Mouse (Mus musculus) CH12.LX (cell line): ENCODE data around the gene Apol7a. TPM values are rescaled to one million over a fixed set of nuclear protein-coding genes. Genes with fewer than 3 reads are reported as not detected.

Source experiments
- DNase-seq: peaks from one replicate; pipeline ENCODE4 v3.0.0-alpha.2; 2013; ENCODE audit errors: extremely low read depth
- H3K27ac ChIP-seq: 2 replicates; pipeline ENCODE4 v1.5.1; 2012; ENCODE audit warnings: low read depth, mild to moderate bottlenecking, control low read depth, moderate library complexity; ENCODE audit not compliant: insufficient read depth
- H3K27me3 ChIP-seq: replicated peaks from 2 replicates; pipeline ENCODE3; 2012; ENCODE audit warnings: inconsistent platforms
- H3K36me3 ChIP-seq, 2 experiments: replicated peaks in 1 of 2; 2 replicates each; pipeline versions ENCODE3 to v1.6.1; 2012; ENCODE audit warnings: inconsistent platforms in 1 of 2, low read length in 1 of 2, mild to moderate bottlenecking in 1 of 2, mixed read lengths in 1 of 2, moderate library complexity in 1 of 2; ENCODE audit not compliant: control insufficient read depth in 1 of 2, insufficient read depth in 1 of 2
- H3K4me1 ChIP-seq, 2 experiments: 2 replicates each; pipeline ENCODE4 v1.6.1; 2012; ENCODE audit warnings: inconsistent platforms in 1 of 2, moderate library complexity in 1 of 2; ENCODE audit not compliant: insufficient read depth in 2 of 2, control insufficient read depth in 1 of 2
- H3K4me2 ChIP-seq: 2 replicates; pipeline ENCODE4 v1.6.1; 2012; ENCODE audit warnings: low read depth, mild to moderate bottlenecking, control low read depth; ENCODE audit not compliant: poor library complexity, insufficient read depth, severe bottlenecking
- H3K4me3 ChIP-seq, 3 experiments: fragments of 150-350 bp in 1 of 3; sonication (generic) in 1 of 3; replicated peaks in 1 of 3; 2 replicates each; pipeline versions ENCODE3 to v1.5.1; 2011 to 2012; ENCODE audit warnings: low read depth in 2 of 3, low read length in 2 of 3, mild to moderate bottlenecking in 2 of 3, moderate library complexity in 2 of 3, control low read depth in 1 of 3, improper control_type of control experiment in 1 of 3, inconsistent platforms in 1 of 3, mixed read lengths in 1 of 3; ENCODE audit not compliant: poor library complexity in 1 of 3
- H3K79me2 ChIP-seq: replicated peaks from 2 replicates; pipeline ENCODE4 v1.6.1; 2012; ENCODE audit warnings: mild to moderate bottlenecking, moderate library complexity; ENCODE audit not compliant: control insufficient read depth, poor library complexity, insufficient read depth, severe bottlenecking; ENCODE audit errors: extremely low read depth
- H3K9ac ChIP-seq: 2 replicates; pipeline ENCODE4 v1.6.1; 2012; ENCODE audit warnings: low read depth, mild to moderate bottlenecking, control low read depth, moderate library complexity; ENCODE audit not compliant: insufficient read depth
- H3K9me3 ChIP-seq: replicated peaks from 2 replicates; pipeline ENCODE3; 2012; ENCODE audit warnings: low read length, inconsistent platforms, mixed read lengths
- ELF1 ChIP-seq: IDR thresholded peaks from 2 replicates; pipeline ENCODE4 v1.6.1; 2014; ENCODE audit warnings: low read depth, mild to moderate bottlenecking, inconsistent platforms, low read length, improper control_type of control experiment
- EP300 ChIP-seq: IDR thresholded peaks from 2 replicates; pipeline ENCODE4 v1.6.1; 2011; ENCODE audit warnings: low read length, improper control_type of control experiment
- ETS1 ChIP-seq: conservative IDR thresholded peaks from 2 replicates; pipeline ENCODE4 v1.6.1; 2012; ENCODE audit warnings: low read depth, mild to moderate bottlenecking, inconsistent platforms, low read length, improper control_type of control experiment, moderate library complexity
- HCFC1 ChIP-seq: IDR thresholded peaks from 2 replicates; pipeline ENCODE4 v1.6.1; 2012; ENCODE audit warnings: low read depth, mild to moderate bottlenecking, inconsistent platforms, low read length, improper control_type of control experiment
- IRF4 ChIP-seq: IDR thresholded peaks from 2 replicates; pipeline ENCODE4 v1.6.1; 2014; ENCODE audit warnings: low read depth, mild to moderate bottlenecking, inconsistent platforms, low read length, improper control_type of control experiment
- JUN ChIP-seq: IDR thresholded peaks from 2 replicates; pipeline ENCODE4 v1.6.1; 2011; ENCODE audit warnings: low read depth, mild to moderate bottlenecking, low read length, improper control_type of control experiment, moderate library complexity; ENCODE audit not compliant: insufficient read depth
- MAZ ChIP-seq: IDR thresholded peaks from 2 replicates; pipeline ENCODE4 v1.6.1; 2012; ENCODE audit warnings: low read depth, mild to moderate bottlenecking, inconsistent platforms, low read length, improper control_type of control experiment, moderate library complexity
- PAX5 ChIP-seq: IDR thresholded peaks from 2 replicates; pipeline ENCODE4 v1.6.1; 2012; ENCODE audit warnings: low read length, inconsistent platforms, mixed read lengths
- POLR2A ChIP-seq: IDR thresholded peaks from 2 replicates; pipeline ENCODE4 v1.6.1; 2011; ENCODE audit warnings: low read depth, mild to moderate bottlenecking, improper control_type of control experiment, low read length
- RAD21 ChIP-seq: IDR thresholded peaks from 2 replicates; pipeline ENCODE4 v1.6.1; 2011; ENCODE audit warnings: low read depth, mild to moderate bottlenecking, low read length, improper control_type of control experiment, moderate library complexity
- RCOR1 ChIP-seq: conservative IDR thresholded peaks from 2 replicates; pipeline ENCODE4 v1.6.1; 2012; ENCODE audit warnings: low read depth, mild to moderate bottlenecking, inconsistent platforms, low read length, improper control_type of control experiment
- SMC3 ChIP-seq: IDR thresholded peaks from 2 replicates; pipeline ENCODE4 v1.6.1; 2011; ENCODE audit warnings: low read depth, low read length, improper control_type of control experiment
- TBP ChIP-seq: conservative IDR thresholded peaks from 2 replicates; pipeline ENCODE4 v1.6.1; 2011; ENCODE audit warnings: low read depth, low read length, improper control_type of control experiment
- TCF12 ChIP-seq: IDR thresholded peaks from 2 replicates; pipeline ENCODE4 v1.6.1; 2014; ENCODE audit warnings: low read depth, mild to moderate bottlenecking, inconsistent platforms, low read length, improper control_type of control experiment
- UBTF ChIP-seq: IDR thresholded peaks from 2 replicates; pipeline ENCODE4 v1.6.1; 2012; ENCODE audit warnings: low read depth, mild to moderate bottlenecking, inconsistent platforms, low read length, improper control_type of control experiment, moderate library complexity
- dilution Hi-C: fragments of 300-500 bp; cut with MboI; formaldehyde crosslinking; loops from 2 replicates; pipeline ENCODE4 v1.14.3; 2020; ENCODE audit warnings: low sequenced_read_pairs; ENCODE audit not compliant: extremely low pct_unique_long_range_greater_than_20kb, extremely low pct_ligation_motif_present
- in situ Hi-C: fragments of 300-500 bp; cut with MboI; formaldehyde crosslinking; loops from 3 replicates; pipeline ENCODE4 v1.14.3; 2019; ENCODE audit warnings: low sequenced_read_pairs, low pct_ligation_motif_present, low pct_unique_long_range_greater_than_20kb, mixed read lengths
- polyA plus RNA-seq: library from polyadenylated mRNA; unstranded; fragments of >175 nt; gene quantifications from 2 replicates; pipeline ENCODE4 v1.2.1, GENCODE M21; 2012; ENCODE audit warnings: low read depth; ENCODE audit not compliant: insufficient read length
- total RNA-seq, 2 experiments: library from RNA; depleted of rRNA; stranded (reverse); fragments of 300-350 nt in 1 of 2; fragments of >200 nt in 1 of 2; gene quantifications; 2 replicates each; pipeline ENCODE4 v1.2.3; 2012 to 2014

Apol7a gene
- total and polyA plus RNA-seq, 3 experiments, result not detected

GRCm38 (mm10) chr15:77376920-77377319 lies 22.0 kb downstream of the Apol7a start:
- Histone ChIP-seq H3K4me3 (no peak overlapping the region), H3K36me3 (no peaks in the 10 kb centered on the region), H3K4me2 (no peak overlapping the region), H3K27me3 (peaks cover 85% of the 10 kb centered on the region), H3K9me3 (no peaks in the 10 kb centered on the region), H3K79me2 (no peaks in the 10 kb centered on the region), H3K27ac (no peak overlapping the region), H3K9ac (no peak overlapping the region), H3K4me1 (no peaks in the 10 kb centered on the region)
- DNase-seq, result no peak
- dilution Hi-C loops, result no loop called here
- no peak for TF ChIP-seq POLR2A
- in situ Hi-C loops, result no loop called here

GRCm38 (mm10) chr15:77370588-77370987 lies 28.3 kb downstream of the Apol7a start:
- Histone ChIP-seq H3K27me3 (peaks cover 71% of the 10 kb centered on the region), H3K9me3 (no peaks in the 10 kb centered on the region), H3K4me3 (no peak overlapping the region), H3K9ac (no peak overlapping the region), H3K4me1 (no peaks in the 10 kb centered on the region; a peak in 1 of 4 replicates), H3K27ac (no peak overlapping the region), H3K79me2 (no peaks in the 10 kb centered on the region), H3K36me3 (no peaks in the 10 kb centered on the region), H3K4me2 (no peak overlapping the region)
- in situ Hi-C loops, result loop anchor here (25.0 kb wide), 1 partner anchor 383 kb away; no protein-coding TSS in a partner anchor
- no peak for DNase-seq
- no peak for TF ChIP-seq HCFC1
- no peak for TF ChIP-seq TBP
- TF ChIP-seq RCOR1, result no peak
- no peak for TF ChIP-seq PAX5
- no peak for TF ChIP-seq ETS1
- TF ChIP-seq POLR2A, result no peak
- TF ChIP-seq UBTF, result no peak
- TF ChIP-seq SMC3, result no peak
- TF ChIP-seq JUN, result no peak
- no peak for TF ChIP-seq RAD21
- TF ChIP-seq IRF4, result no peak
- TF ChIP-seq, all 38 proteins: peak for 0
- dilution Hi-C loops, result no loop called here

- no peak overlapping the region for H3K4me3 ChIP-seq
- no peak overlapping the region for H3K9ac ChIP-seq
- H3K36me3 ChIP-seq, result no peaks in the 10 kb centered on the region
- H3K4me1 ChIP-seq, result no peaks in the 10 kb centered on the region; a peak in 1 of 4 replicates
- H3K4me2 ChIP-seq, result no peak overlapping the region
- H3K27ac ChIP-seq, result no peak overlapping the region
- in situ Hi-C loops (loop anchor here (25.0 kb wide), 1 partner anchor 383 kb away; no protein-coding TSS in a partner anchor), dilution Hi-C loops (no loop called here)
- no peak for TF ChIP-seq EP300
- TF ChIP-seq MAZ, result no peak
- no peak for TF ChIP-seq TCF12
- TF ChIP-seq ELF1, result no peak
- TF ChIP-seq JUN, result no peak
- TF ChIP-seq UBTF, result no peak
- H3K79me2 ChIP-seq, result no peaks in the 10 kb centered on the region
- H3K9me3 ChIP-seq, result no peaks in the 10 kb centered on the region
- H3K27me3 ChIP-seq, result peaks cover 69% of the 10 kb centered on the region
- no peak for DNase-seq
Observed at GRCm38 (mm10) chr15:77369981-77370380, 28.9 kb downstream of the Apol7a start.
